Mouse (Mus musculus) intestine, embryonic 16.5 days (tissue): ENCODE data around the gene Gm17332. TPM values are rescaled to one million over a fixed set of nuclear protein-coding genes. Genes with fewer than 3 reads are reported as not detected.
"Not testable (repeated sequence)": the region's sequence is repeated elsewhere in the genome, so short reads cannot be mapped to it uniquely, and the experiment has no call there.

Experiments
- ATAC-seq: fragments of 200-750 bp; cut with Nextera tagmentation; 2 replicates; pipeline ENCODE4 v1.8.0; 2017; ENCODE audit warnings: moderate TSS enrichment, moderate library complexity
- H3K27ac ChIP-seq: fragments of 300-500 bp; sonication (generic); 2 replicates; pipeline ENCODE4 v1.5.1; 2014; ENCODE audit warnings: mild to moderate bottlenecking, low read length
- H3K27me3 ChIP-seq: fragments of 300-500 bp; sonication (generic); replicated peaks from 2 replicates; pipeline ENCODE4 v1.6.1; 2014; ENCODE audit warnings: low read length, control low read depth, mixed read lengths; ENCODE audit not compliant: control insufficient read depth, insufficient read depth
- H3K36me3 ChIP-seq: fragments of 300-500 bp; sonication (generic); 2 replicates; pipeline ENCODE4 v1.6.1; 2014; ENCODE audit warnings: low read length, control low read depth; ENCODE audit not compliant: control insufficient read depth, insufficient read depth
- H3K4me1 ChIP-seq: fragments of 300-500 bp; sonication (generic); 2 replicates; pipeline ENCODE4 v1.6.1; 2014; ENCODE audit warnings: low read length, control low read depth, mixed read lengths; ENCODE audit not compliant: control insufficient read depth, insufficient read depth
- H3K4me2 ChIP-seq: fragments of 300-500 bp; sonication (generic); 2 replicates; pipeline ENCODE4 v1.6.1; 2014; ENCODE audit warnings: low read depth, low read length, control low read depth
- H3K4me3 ChIP-seq: fragments of 300-500 bp; sonication (generic); 2 replicates; pipeline ENCODE4 v1.5.1; 2014; ENCODE audit warnings: mild to moderate bottlenecking, low read length
- H3K9ac ChIP-seq: fragments of 300-500 bp; sonication (generic); 2 replicates; pipeline ENCODE4 v1.6.1; 2014; ENCODE audit warnings: low read depth, low read length
- H3K9me3 ChIP-seq: fragments of 300-500 bp; sonication (generic); 2 replicates; pipeline ENCODE4 v1.6.1; 2016; ENCODE audit warnings: low read length, control low read depth; ENCODE audit not compliant: control insufficient read depth
- WGBS: fragments of 180-500 bp; shearing (Covaris S2); extraction: QIAGEN DNeasy Blood & Tissue Kit; methylation state at CpG from one replicate; pipeline ENCODE4 v1.1.7; 2014; 5-methylcytosine and 5-hydroxymethylcytosine counted together
- polyA plus RNA-seq: library from polyadenylated mRNA; unstranded; fragments of >200 nt; fragmentation: Nextera tagmentation; extraction: Ambion mirVana; gene quantifications from 2 replicates; pipeline ENCODE4 v1.2.1, GENCODE M21; 2015

The Gm17332 gene
- polyA plus RNA-seq, 1 experiment from 2014 or later, result not detected

- H3K27me3 ChIP-seq, result no peaks in the 10 kb centered on the region
- WGBS, result 86% methylated on average over 3 of the region's 3 CpGs
- no peaks in the 10 kb centered on the region for H3K9me3 ChIP-seq
- no peak overlapping the region for H3K4me2 ChIP-seq
- H3K27ac ChIP-seq, result no peak overlapping the region
- H3K9ac ChIP-seq, result no peak overlapping the region
- no peaks in the 10 kb centered on the region for H3K4me1 ChIP-seq
- ATAC-seq, result no peak
- no peaks in the 10 kb centered on the region for H3K36me3 ChIP-seq
- H3K4me3 ChIP-seq, result no peak overlapping the region
These were observed 25.2 kb downstream of the Gm17332 start for GRCm38 (mm10) chr11:31157021-31157420.

DNA sequence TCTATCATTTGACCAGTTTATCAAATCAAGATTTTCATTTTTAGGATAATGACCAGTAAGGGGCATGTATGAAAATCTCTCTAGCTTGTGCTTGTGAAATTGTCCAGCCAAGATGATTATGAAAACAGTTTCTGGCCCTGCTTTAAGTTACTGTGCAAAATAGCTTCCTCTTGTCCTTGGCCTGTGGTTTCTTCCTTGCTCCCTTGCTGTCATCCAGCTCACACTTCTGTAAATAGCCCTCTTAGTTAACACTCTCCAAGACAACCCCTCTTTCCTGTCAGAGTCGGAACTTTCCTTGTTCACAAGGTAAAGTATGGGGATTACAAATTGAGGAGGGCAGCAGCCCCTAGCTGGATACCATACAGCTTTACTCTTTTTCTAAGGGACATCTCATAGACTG lies 43.9 kb downstream of the Gm17332 start:
- H3K27me3 ChIP-seq, H3K27ac ChIP-seq, H3K36me3 ChIP-seq, H3K9ac ChIP-seq, H3K4me3 ChIP-seq, H3K9me3 ChIP-seq, H3K4me1 ChIP-seq, ATAC-seq, H3K4me2 ChIP-seq: not testable (repeated sequence)
- 56% methylated on average over 1 of the region's 1 CpGs for WGBS

DNA sequence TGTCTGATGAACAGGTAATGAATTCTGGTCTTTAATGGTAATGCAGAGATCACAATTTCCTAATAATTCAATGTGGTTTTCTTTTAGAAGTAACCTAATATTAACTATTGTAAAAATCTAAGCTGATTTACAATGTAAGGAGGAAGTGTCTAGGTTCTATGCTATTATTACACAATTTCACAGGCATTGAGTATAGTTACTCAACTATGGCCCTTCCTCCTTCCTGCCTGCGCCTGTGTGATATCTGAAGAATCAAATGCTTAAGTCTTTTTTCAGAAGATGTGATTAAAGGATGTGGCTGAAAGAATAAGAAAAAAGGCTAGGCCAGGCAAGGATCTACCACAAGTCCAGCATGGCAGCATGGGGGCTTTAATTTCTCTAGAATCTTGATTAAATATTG lies 47.4 kb downstream of the Gm17332 start:
- H3K27me3 ChIP-seq, H3K4me1 ChIP-seq, H3K27ac ChIP-seq, ATAC-seq, H3K9ac ChIP-seq, H3K4me2 ChIP-seq, H3K4me3 ChIP-seq, H3K9me3 ChIP-seq, H3K36me3 ChIP-seq: not testable (repeated sequence)
- 96% methylated on average over 1 of the region's 1 CpGs for WGBS

DNA sequence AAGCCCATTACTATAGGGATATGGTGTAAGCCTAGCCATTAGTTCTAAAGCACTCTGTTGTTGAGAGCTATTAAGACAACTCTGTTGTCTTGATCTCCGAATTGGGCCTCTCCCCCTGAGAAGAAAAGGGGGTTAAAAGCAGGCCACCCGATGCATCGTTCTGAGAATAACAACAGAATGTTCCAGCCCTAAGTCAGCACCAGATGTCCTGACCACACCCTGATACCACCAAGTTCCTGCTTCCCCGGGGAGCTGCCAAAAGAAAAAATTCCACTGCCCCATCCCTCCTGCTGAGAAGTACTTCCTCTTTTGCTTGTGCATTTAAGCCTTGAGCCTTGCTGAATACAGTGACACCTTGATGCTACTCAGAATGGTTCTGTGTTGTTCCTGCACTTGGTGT lies 48.5 kb downstream of the Gm17332 start:
- H3K4me3 ChIP-seq, H3K9me3 ChIP-seq, H3K27me3 ChIP-seq, H3K4me2 ChIP-seq, ATAC-seq, H3K9ac ChIP-seq, H3K36me3 ChIP-seq, H3K4me1 ChIP-seq, H3K27ac ChIP-seq: not testable (repeated sequence)
- whole genome bisulfite sequencing, result 77% methylated on average over 4 of the region's 4 CpGs

Other genes with a start within 250 kb of the Gm17332 start
- 8.2 and 9.4 TPM in 2 replicates for gene Erlec1, start 228.1 kb downstream of the Gm17332 start, polyA plus RNA-seq
- gene Chac2, start 196.1 kb downstream of the Gm17332 start, polyA plus RNA-seq, result 17.2 and 20.2 TPM in 2 replicates
- gene Stc2, start 187.6 kb upstream of the Gm17332 start, polyA plus RNA-seq, result 9.4 and 9.7 TPM in 2 replicates